Mouse (Mus musculus): Measurements from ENCODE around the gene Tmem145.

GRCm38 (mm10) chr7:25282731-25283211 is 23.1 kb upstream of the Tmem145 start:
- TF ChIP-seq CTCF (IDR thresholded peaks at IDR 0.05; ENCODE audit: borderline replicate concordance, extremely low read depth, insufficient read depth, insufficient read length): no peak
- no peak for TF ChIP-seq POLR2A (IDR thresholded peaks at IDR 0.05; ENCODE audit: borderline replicate concordance, extremely low read depth, insufficient read depth, insufficient read length, poor library complexity, severe bottlenecking)

Measured in brain, embryonic 14.5 days (tissue).